Mouse (Mus musculus) inflammation-experienced regulatory T-cells, adult 6 months (primary cell): ENCODE data around the gene Tmsb15b2. TPM values are rescaled to one million over a fixed set of nuclear protein-coding genes. Genes with fewer than 3 reads are reported as not detected.

ENCODE experiments used
- polyA plus RNA-seq, 3 experiments: library from polyadenylated mRNA; unstranded; fragments of 100-300 nt; shearing (Covaris generic); gene quantifications; one replicate each; pipeline ENCODE4 v1.2.1; 2017

The Tmsb15b2 gene
- polyA plus RNA-seq, 3 experiments from 2014 or later: 45.4 to 72.3 (median 45.6) TPM

Other genes starting within 250 kb of the Tmsb15b2 start
- gene Morf4l2, start 231.8 kb downstream of the Tmsb15b2 start, polyA plus RNA-seq: 10 to 100 TPM; 77.6 to 81.5 (median 78.3) TPM
- not detected for gene Glra4, start 195.4 kb downstream of the Tmsb15b2 start, polyA plus RNA-seq
- 1 to 10 TPM in 2 of 3 experiments, under 1 TPM in 1; 0.57 to 4.9 (median 3.8) TPM for gene Plp1, start 152.8 kb downstream of the Tmsb15b2 start, polyA plus RNA-seq
- not detected for gene Rab9b, start 106.7 kb downstream of the Tmsb15b2 start, polyA plus RNA-seq
- not detected for gene H2bfm, start 48.2 kb downstream of the Tmsb15b2 start, polyA plus RNA-seq
- 10 to 100 TPM in 1 of 3 experiments, 1 to 10 TPM in 2; 1.1 to 16.5 (median 2.6) TPM for gene Tmsb15l, start 1.4 kb upstream of the Tmsb15b2 start, polyA plus RNA-seq
- 10 to 100 TPM; 22.3 to 36.5 (median 26.2) TPM for gene Tmsb15b1, start 1.4 kb upstream of the Tmsb15b2 start, polyA plus RNA-seq
- gene Zcchc18, start 17.7 kb upstream of the Tmsb15b2 start, polyA plus RNA-seq: 10 to 100 TPM; 51.8 to 54.5 (median 53.6) TPM
- 10 to 100 TPM in 1 of 3 experiments, 1 to 10 TPM in 2; 5.3 to 12.8 (median 6.4) TPM for gene Slc25a53, start 62.8 kb upstream of the Tmsb15b2 start, polyA plus RNA-seq
- 1 to 10 TPM; 3.0 to 5.2 (median 4.1) TPM for gene Fam199x, start 74.1 kb upstream of the Tmsb15b2 start, polyA plus RNA-seq
- not detected for gene Esx1, start 146.6 kb upstream of the Tmsb15b2 start, polyA plus RNA-seq